In the genomic region with DNA sequence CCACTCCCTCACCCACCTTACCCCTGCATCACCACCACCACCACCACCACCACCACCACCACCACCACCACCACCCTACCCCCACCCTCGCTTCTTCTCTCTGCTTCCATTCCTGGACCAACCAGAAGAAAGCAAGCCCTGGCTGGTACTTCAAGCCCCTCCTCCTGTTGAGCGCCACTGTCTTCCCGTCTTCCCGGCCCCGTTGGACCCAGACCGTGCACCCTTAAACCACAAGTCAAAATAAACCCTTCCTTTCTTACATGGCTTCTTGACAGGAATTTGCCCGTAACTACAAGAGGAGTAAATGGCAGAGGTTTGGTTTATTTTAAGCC, we compare ENCODE assay signal across 11 mouse cellular contexts. TPM values are rescaled to one million over a fixed set of nuclear protein-coding genes. Genes with fewer than 3 reads are reported as not detected.
DNase-seq lines count a peak whose midpoint lies in the region; ATAC-seq and TF ChIP-seq lines count a peak whose summit lies in the region.
"Had no signal": no experiment of that assay in that cellular context is flagged by ENCODE, and none has a peak within 500 bp of the region (broad histone marks: within the 10 kb centered on the region; RNA-seq: fewer than 3 reads in every experiment).

No protein-coding gene starts in this region.

- H3K4me1 ChIP-seq in heart, embryonic 15.5 days (replicated peaks): 0 out of 2 replicates have a peak, but pooled peaks cover 3% of the 10 kb centered on the region
- no peaks in the 10 kb centered on the region for H3K4me1 ChIP-seq in midbrain, embryonic 12.5 days
- no peaks in the 10 kb centered on the region for H3K4me1 ChIP-seq in midbrain, postnatal 0 days (ENCODE audit: insufficient read depth, low read length)
- no peaks in the 10 kb centered on the region for H3K4me1 ChIP-seq in intestine, postnatal 0 days (replicated peaks; ENCODE audit: control insufficient read depth, insufficient read depth, low read length)

- DNase-seq in heart, adult 11 months: no peak
- no peak for DNase-seq in midbrain, postnatal 0 days (ENCODE audit: low spot score)
- no peak for DNase-seq in cerebellum, postnatal 36 days
- DNase-seq in kidney, adult 18-20 months: no peak
- DNase-seq: cerebellum, adult 9-11 months had no signal

- H3K9ac ChIP-seq in heart, embryonic 15.5 days: no peak overlapping the region
- H3K9ac ChIP-seq in midbrain, embryonic 12.5 days (replicated peaks): no peak overlapping the region
- no peak overlapping the region for H3K9ac ChIP-seq in midbrain, postnatal 0 days (replicated peaks; ENCODE audit: low read length, poor library complexity, severe bottlenecking)
- no peak overlapping the region for H3K9ac ChIP-seq in intestine, postnatal 0 days (ENCODE audit: low read depth, low read length)
- H3K9ac ChIP-seq: embryonic facial prominence, embryonic 13.5 days; limb, embryonic 13.5 days had no signal

- 62% methylated on average over 6 of the region's 7 CpGs for WGBS in heart, embryonic 15.5 days
- WGBS in midbrain, embryonic 12.5 days: 84% methylated on average over 6 of the region's 7 CpGs
- 91% methylated on average over 7 of the region's 7 CpGs for WGBS in midbrain, postnatal 0 days
- 78% methylated on average over 7 of the region's 7 CpGs for WGBS in intestine, postnatal 0 days

- ATAC-seq in heart, embryonic 15.5 days (replicated peaks; ENCODE audit: insufficient number of reproducible peaks, insufficient read depth, low FRiP score, low read depth): no peak
- no peak for ATAC-seq in midbrain, embryonic 12.5 days (ENCODE audit: low FRiP score, low read depth)
- no peak for ATAC-seq in midbrain, postnatal 0 days (ENCODE audit: low FRiP score)
- no peak for ATAC-seq in intestine, postnatal 0 days

- no peaks in the 10 kb centered on the region; the same call in 1 of the 2 replicates for H3K9me3 ChIP-seq in heart, embryonic 15.5 days (replicated peaks)
- H3K9me3 ChIP-seq in midbrain, embryonic 12.5 days: 0 out of 2 replicates have a peak, but pooled peaks cover 4% of the 10 kb centered on the region
- H3K9me3 ChIP-seq in midbrain, postnatal 0 days (ENCODE audit: low read length): no peaks in the 10 kb centered on the region
- 0 out of 2 replicates have a peak, but pooled peaks cover 3% of the 10 kb centered on the region for H3K9me3 ChIP-seq in intestine, postnatal 0 days (ENCODE audit: control insufficient read depth)
- H3K9me3 ChIP-seq: embryonic facial prominence, embryonic 13.5 days had no signal

- H3K27me3 ChIP-seq in heart, embryonic 15.5 days: no peaks in the 10 kb centered on the region
- no peaks in the 10 kb centered on the region for H3K27me3 ChIP-seq in midbrain, embryonic 12.5 days
- no peaks in the 10 kb centered on the region for H3K27me3 ChIP-seq in midbrain, postnatal 0 days (ENCODE audit: insufficient read depth, low read length)
- H3K27me3 ChIP-seq in intestine, postnatal 0 days (replicated peaks; ENCODE audit: control insufficient read depth, insufficient read depth, low read length): no peaks in the 10 kb centered on the region
- H3K27me3 ChIP-seq: embryonic facial prominence, embryonic 13.5 days; limb, embryonic 13.5 days had no signal

- peak overlapping the region; percentile 32; the same call in 1 of the 2 replicates for H3K4me3 ChIP-seq in heart, embryonic 15.5 days
- H3K4me3 ChIP-seq in midbrain, embryonic 12.5 days: no peak overlapping the region
- H3K4me3 ChIP-seq in midbrain, postnatal 0 days (ENCODE audit: low read depth, low read length): no peak overlapping the region
- no peak overlapping the region for H3K4me3 ChIP-seq in intestine, postnatal 0 days (ENCODE audit: low read depth, low read length)
- H3K4me3 ChIP-seq: embryonic facial prominence, embryonic 13.5 days; limb, embryonic 13.5 days had no signal

- no peak overlapping the region for H3K27ac ChIP-seq in heart, embryonic 15.5 days
- H3K27ac ChIP-seq in midbrain, embryonic 12.5 days (replicated peaks): no peak overlapping the region
- no peak overlapping the region for H3K27ac ChIP-seq in midbrain, postnatal 0 days (ENCODE audit: low read depth, low read length)
- no peak overlapping the region for H3K27ac ChIP-seq in intestine, postnatal 0 days (ENCODE audit: low read depth, low read length)
- H3K27ac ChIP-seq: embryonic facial prominence, embryonic 13.5 days; limb, embryonic 13.5 days; macrophage had no signal

- TF ChIP-seq CTCF in midbrain, postnatal 0 days (IDR thresholded peaks at IDR 0.05): no peak
- TF ChIP-seq CTCF in intestine, postnatal 0 days (IDR thresholded peaks at IDR 0.05; ENCODE audit: low read depth): no peak

- peak overlapping the region; percentile 55 for H3K4me2 ChIP-seq in heart, embryonic 15.5 days
- peak overlapping the region; percentile 5; the same call in 1 of the 2 replicates for H3K4me2 ChIP-seq in midbrain, embryonic 12.5 days (replicated peaks)
- no peak overlapping the region for H3K4me2 ChIP-seq in midbrain, postnatal 0 days (ENCODE audit: low read depth, low read length, poor library complexity, severe bottlenecking)
- H3K4me2 ChIP-seq in intestine, postnatal 0 days (replicated peaks; ENCODE audit: low read depth): 0 out of 2 replicates have a peak overlapping the region, but pooled peaks have one; percentile 54

- no peaks in the 10 kb centered on the region for H3K36me3 ChIP-seq in heart, embryonic 15.5 days
- no peaks in the 10 kb centered on the region for H3K36me3 ChIP-seq in midbrain, embryonic 12.5 days
- no peaks in the 10 kb centered on the region for H3K36me3 ChIP-seq in midbrain, postnatal 0 days (ENCODE audit: insufficient read depth, low read length)
- no peaks in the 10 kb centered on the region for H3K36me3 ChIP-seq in intestine, postnatal 0 days (ENCODE audit: control insufficient read depth, insufficient read depth)
- H3K36me3 ChIP-seq: embryonic facial prominence, embryonic 13.5 days; limb, embryonic 13.5 days had no signal

RNA-seq across cellular contexts. Expression of gene Vrk1, which starts 28.1 kb away (rescaled TPM):
- 36.7 and 40.8 TPM in 2 replicates for polyA plus RNA-seq in heart, embryonic 15.5 days (2015; fragmentation: Nextera tagmentation; extraction: Ambion mirVana)
- polyA plus RNA-seq in midbrain, embryonic 12.5 days (2016; fragmentation: Nextera tagmentation; extraction: Ambion mirVana): 77.2 and 78.6 TPM in 2 replicates
- total RNA-seq in midbrain, postnatal 0 days (2014; rRNA removed): 9.4 and 24.5 TPM in 2 replicates
- 29.2 and 30.3 TPM in 2 replicates for polyA plus RNA-seq in midbrain, postnatal 0 days (2015; fragmentation: Nextera tagmentation; extraction: Ambion mirVana)
- 20.4 and 23.0 TPM in 2 replicates for polyA plus RNA-seq in intestine, postnatal 0 days (2015; fragmentation: Nextera tagmentation; extraction: Ambion mirVana)
